Mouse (Mus musculus): ENCODE measurements at regions not wholly inside any gene's neighbourhood (a gene's known extent, or its start where the extent isn't known, plus 50 kb on each side); places are given as distances from the start of the nearest gene placed in this dataset.

- TF ChIP-seq CTCF (IDR thresholded peaks at IDR 0.05; ENCODE audit: borderline replicate concordance, insufficient read depth, low read length): no peak
- no peak for TF ChIP-seq POLR2A (IDR thresholded peaks at IDR 0.05; ENCODE audit: low read depth, low read length)
Observed at GRCm38 (mm10) chr5:125907332-125907731, 375.8 kb downstream of the Tmem132b start.
